Mouse (Mus musculus): ENCODE measurements at regions not wholly inside any gene's neighbourhood (a gene's known extent, or its start where the extent isn't known, plus 50 kb on each side); places are given as distances from the start of the nearest gene placed in this dataset.

GRCm38 (mm10) chr6:122394160-122394559, 53.8 kb upstream of the Phc1 start:
- intact Hi-C loops (cut with DNase I) = loop anchor here (10.0 kb wide), 1 partner anchor 839 kb away; no protein-coding TSS in a partner anchor

- intact Hi-C loops (cut with DNase I) = loop anchor here (2.0 to 10.0 kb wide), 2 partner anchors 135 to 839 kb away; no protein-coding TSS in a partner anchor
Observed at GRCm38 (mm10) chr6:122393231-122393881, 53.0 kb upstream of the Phc1 start.

GRCm38 (mm10) chr6:122391725-122392667, 51.6 kb upstream of the Phc1 start:
- intact Hi-C loops (cut with DNase I) = loop anchor here (2.0 to 10.0 kb wide), 2 partner anchors 133 to 837 kb away; no protein-coding TSS in a partner anchor

GRCm38 (mm10) chr6:122391126-122391525, 50.8 kb upstream of the Phc1 start:
- intact Hi-C loops (cut with DNase I) = loop anchor here (10.0 kb wide), 1 partner anchor 836 kb away; no protein-coding TSS in a partner anchor

- intact Hi-C loops (cut with DNase I) = loop anchor here (10.0 kb wide), 1 partner anchor 836 kb away; no protein-coding TSS in a partner anchor
Observed at GRCm38 (mm10) chr6:122390720-122391119, 50.4 kb upstream of the Phc1 start.
